Mouse (Mus musculus) CH12.LX (cell line): ENCODE data around the gene B3gnt5. TPM values are rescaled to one million over a fixed set of nuclear protein-coding genes. Genes with fewer than 3 reads are reported as not detected.

Experiments used
- DNase-seq: peaks from one replicate; pipeline ENCODE4 v3.0.0-alpha.2; 2013; ENCODE audit errors: extremely low read depth
- H3K27ac ChIP-seq: 2 replicates; pipeline ENCODE4 v1.5.1; 2012; ENCODE audit warnings: low read depth, mild to moderate bottlenecking, control low read depth, moderate library complexity; ENCODE audit not compliant: insufficient read depth
- H3K27me3 ChIP-seq: replicated peaks from 2 replicates; pipeline ENCODE3; 2012; ENCODE audit warnings: inconsistent platforms
- H3K36me3 ChIP-seq, 2 experiments: replicated peaks in 1 of 2; 2 replicates each; pipeline versions ENCODE3 to v1.6.1; 2012; ENCODE audit warnings: inconsistent platforms in 1 of 2, low read length in 1 of 2, mild to moderate bottlenecking in 1 of 2, mixed read lengths in 1 of 2, moderate library complexity in 1 of 2; ENCODE audit not compliant: control insufficient read depth in 1 of 2, insufficient read depth in 1 of 2
- H3K4me1 ChIP-seq, 2 experiments: 2 replicates each; pipeline ENCODE4 v1.6.1; 2012; ENCODE audit warnings: inconsistent platforms in 1 of 2, moderate library complexity in 1 of 2; ENCODE audit not compliant: insufficient read depth in 2 of 2, control insufficient read depth in 1 of 2
- H3K4me2 ChIP-seq: 2 replicates; pipeline ENCODE4 v1.6.1; 2012; ENCODE audit warnings: low read depth, mild to moderate bottlenecking, control low read depth; ENCODE audit not compliant: poor library complexity, insufficient read depth, severe bottlenecking
- H3K4me3 ChIP-seq, 3 experiments: fragments of 150-350 bp in 1 of 3; sonication (generic) in 1 of 3; replicated peaks in 1 of 3; 2 replicates each; pipeline versions ENCODE3 to v1.5.1; 2011 to 2012; ENCODE audit warnings: low read depth in 2 of 3, low read length in 2 of 3, mild to moderate bottlenecking in 2 of 3, moderate library complexity in 2 of 3, control low read depth in 1 of 3, improper control_type of control experiment in 1 of 3, inconsistent platforms in 1 of 3, mixed read lengths in 1 of 3; ENCODE audit not compliant: poor library complexity in 1 of 3
- H3K79me2 ChIP-seq: replicated peaks from 2 replicates; pipeline ENCODE4 v1.6.1; 2012; ENCODE audit warnings: mild to moderate bottlenecking, moderate library complexity; ENCODE audit not compliant: control insufficient read depth, poor library complexity, insufficient read depth, severe bottlenecking; ENCODE audit errors: extremely low read depth
- H3K9ac ChIP-seq: 2 replicates; pipeline ENCODE4 v1.6.1; 2012; ENCODE audit warnings: low read depth, mild to moderate bottlenecking, control low read depth, moderate library complexity; ENCODE audit not compliant: insufficient read depth
- H3K9me3 ChIP-seq: replicated peaks from 2 replicates; pipeline ENCODE3; 2012; ENCODE audit warnings: low read length, inconsistent platforms, mixed read lengths
- BHLHE40 ChIP-seq: IDR thresholded peaks from 2 replicates; pipeline ENCODE4 v1.6.1; 2011; ENCODE audit warnings: mild to moderate bottlenecking, low read depth, low read length, improper control_type of control experiment
- CTCF ChIP-seq, 2 experiments: IDR thresholded peaks in 1 of 2; conservative IDR thresholded peaks in 1 of 2; 2 replicates each; pipeline ENCODE4 v1.5.1; 2011 to 2012; ENCODE audit warnings: low read depth in 2 of 2, low read length in 2 of 2, improper control_type of control experiment in 1 of 2, inconsistent platforms in 1 of 2, mild to moderate bottlenecking in 1 of 2, moderate library complexity in 1 of 2
- ELF1 ChIP-seq: IDR thresholded peaks from 2 replicates; pipeline ENCODE4 v1.6.1; 2014; ENCODE audit warnings: low read depth, mild to moderate bottlenecking, inconsistent platforms, low read length, improper control_type of control experiment
- EP300 ChIP-seq: IDR thresholded peaks from 2 replicates; pipeline ENCODE4 v1.6.1; 2011; ENCODE audit warnings: low read length, improper control_type of control experiment
- ETS1 ChIP-seq: conservative IDR thresholded peaks from 2 replicates; pipeline ENCODE4 v1.6.1; 2012; ENCODE audit warnings: low read depth, mild to moderate bottlenecking, inconsistent platforms, low read length, improper control_type of control experiment, moderate library complexity
- GABPA ChIP-seq: IDR thresholded peaks from 2 replicates; pipeline ENCODE4 v1.6.1; 2012; ENCODE audit warnings: low read depth, low read length, improper control_type of control experiment, inconsistent platforms; ENCODE audit not compliant: insufficient replicate concordance
- HCFC1 ChIP-seq: IDR thresholded peaks from 2 replicates; pipeline ENCODE4 v1.6.1; 2012; ENCODE audit warnings: low read depth, mild to moderate bottlenecking, inconsistent platforms, low read length, improper control_type of control experiment
- IRF4 ChIP-seq: IDR thresholded peaks from 2 replicates; pipeline ENCODE4 v1.6.1; 2014; ENCODE audit warnings: low read depth, mild to moderate bottlenecking, inconsistent platforms, low read length, improper control_type of control experiment
- JUN ChIP-seq: IDR thresholded peaks from 2 replicates; pipeline ENCODE4 v1.6.1; 2011; ENCODE audit warnings: low read depth, mild to moderate bottlenecking, low read length, improper control_type of control experiment, moderate library complexity; ENCODE audit not compliant: insufficient read depth
- JUND ChIP-seq: conservative IDR thresholded peaks from 2 replicates; pipeline ENCODE4 v1.6.1; 2011; ENCODE audit warnings: low read depth, low read length, improper control_type of control experiment
- KAT2A ChIP-seq: IDR thresholded peaks from 2 replicates; pipeline ENCODE4 v1.6.1; 2012; ENCODE audit warnings: low read length, improper control_type of control experiment, inconsistent platforms; ENCODE audit not compliant: insufficient replicate concordance
- MAFK ChIP-seq: IDR thresholded peaks from 2 replicates; pipeline ENCODE4 v1.6.1; 2011; ENCODE audit warnings: low read length, improper control_type of control experiment; ENCODE audit not compliant: insufficient replicate concordance
- MAZ ChIP-seq: IDR thresholded peaks from 2 replicates; pipeline ENCODE4 v1.6.1; 2012; ENCODE audit warnings: low read depth, mild to moderate bottlenecking, inconsistent platforms, low read length, improper control_type of control experiment, moderate library complexity
- MEF2A ChIP-seq: IDR thresholded peaks from 2 replicates; pipeline ENCODE4 v1.6.1; 2014; ENCODE audit warnings: low read depth, mild to moderate bottlenecking, inconsistent platforms, low read length, improper control_type of control experiment, borderline replicate concordance
- MXI1 ChIP-seq: IDR thresholded peaks from 2 replicates; pipeline ENCODE4 v1.6.1; 2011; ENCODE audit warnings: mild to moderate bottlenecking, low read depth, low read length, improper control_type of control experiment
- MYC ChIP-seq: IDR thresholded peaks from 2 replicates; pipeline ENCODE4 v1.6.1; 2011; ENCODE audit warnings: low read depth, mild to moderate bottlenecking, improper control_type of control experiment, low read length
- POLR2A ChIP-seq: IDR thresholded peaks from 2 replicates; pipeline ENCODE4 v1.6.1; 2011; ENCODE audit warnings: low read depth, mild to moderate bottlenecking, improper control_type of control experiment, low read length
- POLR2AphosphoS2 ChIP-seq: IDR thresholded peaks from 2 replicates; pipeline ENCODE4 v1.6.1; 2011; ENCODE audit warnings: low read depth, low read length, improper control_type of control experiment
- RCOR1 ChIP-seq: conservative IDR thresholded peaks from 2 replicates; pipeline ENCODE4 v1.6.1; 2012; ENCODE audit warnings: low read depth, mild to moderate bottlenecking, inconsistent platforms, low read length, improper control_type of control experiment
- TBP ChIP-seq: conservative IDR thresholded peaks from 2 replicates; pipeline ENCODE4 v1.6.1; 2011; ENCODE audit warnings: low read depth, low read length, improper control_type of control experiment
- ZNF384 ChIP-seq: IDR thresholded peaks from 2 replicates; pipeline ENCODE4 v1.6.1; 2012; ENCODE audit warnings: low read depth, low read length, improper control_type of control experiment, inconsistent platforms
- dilution Hi-C: fragments of 300-500 bp; cut with MboI; formaldehyde crosslinking; loops from 2 replicates; pipeline ENCODE4 v1.14.3; 2020; ENCODE audit warnings: low sequenced_read_pairs; ENCODE audit not compliant: extremely low pct_unique_long_range_greater_than_20kb, extremely low pct_ligation_motif_present
- in situ Hi-C: fragments of 300-500 bp; cut with MboI; formaldehyde crosslinking; loops from 3 replicates; pipeline ENCODE4 v1.14.3; 2019; ENCODE audit warnings: low sequenced_read_pairs, low pct_ligation_motif_present, low pct_unique_long_range_greater_than_20kb, mixed read lengths
- polyA plus RNA-seq: library from polyadenylated mRNA; unstranded; fragments of >175 nt; gene quantifications from 2 replicates; pipeline ENCODE4 v1.2.1, GENCODE M21; 2012; ENCODE audit warnings: low read depth; ENCODE audit not compliant: insufficient read length
- total RNA-seq, 2 experiments: library from RNA; depleted of rRNA; stranded (reverse); fragments of 300-350 nt in 1 of 2; fragments of >200 nt in 1 of 2; gene quantifications; 2 replicates each; pipeline ENCODE4 v1.2.3; 2012 to 2014

The B3gnt5 gene
- total and polyA plus RNA-seq, 3 experiments, result 1.9 to 6.3 (median 3.4) TPM

GRCm38 (mm10) chr16:19772013-19772412 is 12.0 kb downstream of the B3gnt5 start:
- H3K9ac ChIP-seq, result no peak overlapping the region
- no peak overlapping the region for H3K27ac ChIP-seq
- dilution Hi-C loops (no loop called here), in situ Hi-C loops (no loop called here)
- H3K9me3 ChIP-seq, result no peaks in the 10 kb centered on the region
- TF ChIP-seq JUN, result peak; percentile 51
- no peak for TF ChIP-seq POLR2AphosphoS2
- no peak for TF ChIP-seq MXI1
- no peak for TF ChIP-seq GABPA
- peak; percentile 89 for TF ChIP-seq IRF4
- TF ChIP-seq MEF2A, result 0 out of 2 replicates have a peak, but pooled peaks have one; percentile 38
- peak; percentile 33; the same call in 1 of the 2 replicates for TF ChIP-seq ETS1
- TF ChIP-seq TBP, result no peak
- TF ChIP-seq JUND, result peak; percentile 76
- no peak for TF ChIP-seq MAFK
- TF ChIP-seq RCOR1, result no peak
- peak; percentile 80 for TF ChIP-seq EP300
- no peak for TF ChIP-seq POLR2A
- TF ChIP-seq MYC, result no peak
- no peak for TF ChIP-seq KAT2A
- no peak for TF ChIP-seq ELF1
- no peak for TF ChIP-seq HCFC1
- no peak for TF ChIP-seq BHLHE40
- no peak for DNase-seq
- peaks cover 0 to 9% of the 10 kb centered on the region in 2 experiments; a peak in 1 of 4 replicates for H3K4me1 ChIP-seq
- no peak overlapping the region for H3K4me3 ChIP-seq
- H3K36me3 ChIP-seq, result peaks cover 0 to 8% of the 10 kb centered on the region in 2 experiments
- no peak overlapping the region for H3K4me2 ChIP-seq
- H3K27me3 ChIP-seq, result no peaks in the 10 kb centered on the region
- no peaks in the 10 kb centered on the region for H3K79me2 ChIP-seq

DNA sequence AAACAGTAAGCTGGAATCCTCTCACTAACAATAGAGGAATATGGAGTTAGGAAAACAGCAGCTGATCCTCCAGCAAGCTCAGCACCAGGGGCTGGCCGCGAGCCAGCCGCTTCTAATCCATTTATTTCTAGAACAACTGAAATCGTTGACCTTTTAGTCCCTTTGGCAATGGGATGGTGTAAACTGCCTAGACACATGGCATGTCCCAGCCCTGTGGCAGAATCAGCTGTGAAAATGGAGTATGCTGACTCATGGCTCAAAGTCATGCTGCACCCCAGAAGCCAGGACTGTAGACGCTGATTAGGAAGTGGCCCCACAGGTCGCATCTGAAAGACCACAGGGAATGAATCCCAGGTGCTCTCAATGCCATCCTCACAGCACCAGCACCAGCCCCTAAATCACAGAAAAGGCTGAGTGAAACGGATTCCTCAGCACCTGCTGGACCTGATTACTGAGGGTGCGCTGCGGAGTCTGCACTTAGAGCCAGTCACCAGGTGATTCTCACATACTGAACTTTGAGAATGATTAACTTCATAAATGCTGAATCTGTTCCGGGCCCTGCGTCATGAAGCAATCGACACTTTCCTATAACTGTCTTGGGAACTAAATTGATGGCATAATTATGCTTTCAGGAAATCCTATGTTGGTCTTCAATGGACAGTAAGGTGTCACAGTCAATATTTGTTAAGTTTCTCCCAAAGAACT is 26.5 kb downstream of the B3gnt5 start:
- in situ Hi-C loops, result no loop called here
- H3K4me2 ChIP-seq, result no peak overlapping the region
- no peak overlapping the region for H3K27ac ChIP-seq
- H3K27me3 ChIP-seq, result peaks cover 4% of the 10 kb centered on the region
- no peak overlapping the region for H3K4me3 ChIP-seq
- peaks cover 3 to 15% of the 10 kb centered on the region in 2 experiments; a peak in 2 of 4 replicates for H3K4me1 ChIP-seq
- no peak for DNase-seq
- TF ChIP-seq CTCF (conservative IDR thresholded peaks at IDR 0.05 in 1 of 2, IDR thresholded peaks at IDR 0.05 in 1 of 2; ENCODE audit: low read depth in 2 of 2, low read length in 2 of 2) (no peak), MAZ (no peak), ZNF384 (no peak), BHLHE40 (no peak), MEF2A (no peak), EP300 (no peak)
- dilution Hi-C loops, result no loop called here
- H3K9ac ChIP-seq, result no peak overlapping the region
- H3K36me3 ChIP-seq, result no peaks in the 10 kb centered on the region
- no peaks in the 10 kb centered on the region for H3K79me2 ChIP-seq
- no peaks in the 10 kb centered on the region for H3K9me3 ChIP-seq
